Mouse (Mus musculus) stomach, postnatal 0 days (tissue): Measurements from ENCODE around the gene Hoxd4.

Source experiments
- CTCF ChIP-seq: IDR thresholded peaks from 2 replicates; pipeline ENCODE4 v1.5.1; 2016; ENCODE audit warnings: antibody characterized with exemption, low read depth, mild to moderate bottlenecking, moderate library complexity
- EP300 ChIP-seq: optimal IDR thresholded peaks from 2 replicates; pipeline ENCODE3; 2016; ENCODE audit warnings: antibody characterized with exemption

DNA sequence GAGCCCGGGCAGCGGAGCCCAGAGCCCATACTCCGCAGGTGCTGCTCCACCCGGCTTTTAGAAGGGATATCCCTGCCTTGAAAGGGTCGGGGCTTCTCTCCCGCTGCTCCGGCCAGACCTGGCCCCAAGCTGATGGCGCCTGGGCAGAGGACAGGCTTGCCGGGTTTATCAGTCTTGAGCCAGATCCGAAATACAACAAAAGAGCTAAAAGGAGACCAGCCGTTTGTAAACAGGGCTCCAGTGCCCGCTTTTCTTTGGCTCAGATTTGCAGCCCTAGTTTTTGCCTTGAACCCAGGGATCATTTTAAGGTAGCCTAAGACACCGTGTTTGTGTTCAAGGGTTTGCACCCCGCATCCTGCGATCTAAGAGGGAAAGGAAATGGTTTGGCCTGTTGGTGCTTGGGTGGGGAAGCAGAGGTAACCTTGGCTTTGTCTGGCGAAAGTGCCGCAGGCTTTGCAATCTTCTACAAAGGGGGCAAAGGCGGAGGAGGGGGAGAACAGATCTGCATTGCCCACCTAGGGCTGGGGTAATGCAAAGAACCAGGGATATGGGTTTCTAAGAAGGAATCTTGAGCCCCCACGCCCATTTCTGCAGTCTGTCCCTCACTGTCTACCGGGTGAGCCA, 18.8 kb upstream of the Hoxd4 start:
- no peak for TF ChIP-seq CTCF
- no peak for TF ChIP-seq EP300
